Mouse (Mus musculus) layer of hippocampus, adult 6 months (tissue): Measurements from ENCODE around the gene Stk25. TPM values are rescaled to one million over a fixed set of nuclear protein-coding genes. Genes with fewer than 3 reads are reported as not detected.

Source experiments
- long read RNA-seq, 2 experiments: library from polyadenylated mRNA; unstranded; transcript quantifications; one replicate each; pipeline ENCODE4 v2.0.0; 2019 to 2020
- polyA plus RNA-seq: library from polyadenylated mRNA; unstranded; fragments of <200 nt; fragmentation: Nextera tagmentation; gene quantifications from 2 replicates; pipeline ENCODE4 v1.2.3, GENCODE M21; 2021

Gene Stk25
- polyA plus RNA-seq, result 263 and 281 TPM in 2 replicates
- long read RNA-seq, experiment 1, full-length matches to known transcripts, result 583 of 687 reads
- long read RNA-seq, experiment 1, partial matches to known transcripts, result 75 of 687 reads
- long read RNA-seq, experiment 1, other reads (novel, unspliced or antisense), result 29 of 687 reads
- long read RNA-seq, experiment 2, full-length matches to known transcripts, result 1,269 of 1,442 reads
- long read RNA-seq, experiment 2, partial matches to known transcripts, result 93 of 1,442 reads
- long read RNA-seq, experiment 2, other reads (novel, unspliced or antisense), result 80 of 1,442 reads

DNA sequence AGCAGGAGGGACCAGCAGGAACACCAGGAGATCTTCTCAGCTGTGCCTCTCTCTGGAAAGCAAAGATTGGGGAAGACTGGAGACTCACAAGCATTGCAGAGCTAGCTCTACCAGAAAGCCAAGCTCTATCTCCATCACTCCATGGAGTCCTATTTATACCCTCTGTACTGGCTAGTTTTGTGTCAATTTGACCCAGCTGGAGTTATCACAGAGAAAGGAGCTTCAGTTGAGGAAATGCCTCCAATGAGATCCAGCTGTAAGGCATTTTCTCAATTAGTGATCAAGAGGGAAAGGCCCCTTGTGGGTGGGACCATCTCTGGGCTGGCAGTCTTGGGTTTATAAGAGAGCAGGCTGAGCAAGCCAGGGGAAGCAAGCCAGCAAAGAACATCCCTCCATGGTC is at the start of gene Stk25:
Gene Stk25, minus strand, starts transcription at position 101 of the 400 bp plus-strand sequence.

DNA sequence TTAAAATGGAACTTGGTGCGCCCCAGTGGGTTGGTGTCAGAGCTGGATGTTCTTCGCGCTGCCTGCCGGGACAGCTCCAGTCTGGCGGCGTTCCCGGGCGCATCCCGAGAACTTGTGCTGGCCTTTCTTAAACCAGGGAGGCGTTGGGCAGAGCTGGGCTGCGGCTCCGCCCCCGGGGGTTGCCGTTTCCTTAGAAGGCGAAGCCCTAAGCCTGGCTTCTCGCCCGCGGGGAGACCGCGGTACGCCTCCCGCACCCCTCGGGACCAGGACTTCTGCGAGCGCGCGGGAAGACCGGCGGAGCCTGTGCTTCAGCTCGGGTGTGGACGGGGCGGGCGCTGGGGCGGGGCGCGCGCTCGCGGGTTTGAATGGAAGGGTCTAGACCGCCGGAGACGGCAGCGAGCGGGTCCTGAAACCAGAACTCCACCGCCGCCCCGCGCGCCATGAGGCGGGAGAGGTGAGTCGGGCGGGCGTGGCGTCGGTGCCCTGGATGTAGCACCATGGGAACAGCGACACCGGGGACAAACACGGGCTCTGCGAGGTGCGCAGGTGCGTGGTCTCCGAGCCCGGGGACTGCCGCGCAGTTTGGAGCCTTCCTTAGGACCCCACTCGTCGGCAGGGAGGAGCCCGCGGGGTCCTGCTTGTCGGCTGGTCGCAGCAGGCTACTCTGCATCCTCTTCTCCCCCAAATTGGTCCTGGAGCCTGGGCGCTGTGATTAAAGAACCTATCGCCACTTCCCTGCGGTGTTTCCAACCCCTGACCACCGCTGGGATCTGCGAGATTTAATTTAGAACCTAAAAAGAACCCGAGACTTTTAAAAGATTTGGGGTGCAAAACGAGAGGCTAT is 27.2 kb upstream of the Stk25 start, which contains the start of gene Bok:
Gene Bok, plus strand, starts transcription at position 260 of the 844 bp plus-strand sequence.

Other genes with a start within 250 kb of the Stk25 start
- gene Hdlbp, start 179.8 kb downstream of the Stk25 start, polyA plus RNA-seq, result 47.0 and 61.6 TPM in 2 replicates
- 4.0 and 4.5 TPM in 2 replicates for gene Farp2, start 146.6 kb downstream of the Stk25 start, polyA plus RNA-seq
- 156 and 164 TPM in 2 replicates for gene Bok, start 27.0 kb upstream of the Stk25 start, polyA plus RNA-seq
- 33.9 and 38.5 TPM in 2 replicates for gene Atg4b, start 92.8 kb upstream of the Stk25 start, polyA plus RNA-seq
- gene Thap4, start 96.2 kb upstream of the Stk25 start, polyA plus RNA-seq, result 13.1 and 14.7 TPM in 2 replicates
- 71.1 and 72.6 TPM in 2 replicates for gene Dtymk, start 143.3 kb upstream of the Stk25 start, polyA plus RNA-seq
- gene Ing5, start 145.3 kb upstream of the Stk25 start, polyA plus RNA-seq, result 5.9 and 7.3 TPM in 2 replicates
- 8.4 and 8.5 TPM in 2 replicates for gene D2hgdh, start 166.2 kb upstream of the Stk25 start, polyA plus RNA-seq
- gene Gal3st2, start 202.6 kb upstream of the Stk25 start, polyA plus RNA-seq, result 0.09 TPM in 1 of 2 replicates, not detected in the other